Mouse (Mus musculus) megakaryocyte, embryonic 14.5 days (primary cell): ENCODE data around the gene Pak4.

Experiments
- FLI1 ChIP-seq: IDR thresholded peaks from 2 replicates; pipeline ENCODE4 v1.6.1; 2012; ENCODE audit warnings: low read length, inconsistent platforms, mixed read lengths
- GATA1 ChIP-seq: IDR thresholded peaks from 3 replicates; pipeline ENCODE4 v1.6.1; 2012; ENCODE audit warnings: mixed read lengths, low read length, inconsistent platforms, borderline replicate concordance

- no peak for TF ChIP-seq GATA1
- no peak for TF ChIP-seq FLI1
Measured at GRCm38 (mm10) chr7:28532005-28532404, 66.0 kb downstream of the Pak4 start.
